Mouse (Mus musculus) CH12.LX (cell line): ENCODE results near the gene Tnni3.

ENCODE experiments used
- CTCF ChIP-seq, 2 experiments: IDR thresholded peaks in 1 of 2; conservative IDR thresholded peaks in 1 of 2; 2 replicates each; pipeline ENCODE4 v1.5.1; 2011 to 2012; ENCODE audit warnings: low read depth in 2 of 2, low read length in 2 of 2, improper control_type of control experiment in 1 of 2, inconsistent platforms in 1 of 2, mild to moderate bottlenecking in 1 of 2, moderate library complexity in 1 of 2
- POLR2A ChIP-seq: IDR thresholded peaks from 2 replicates; pipeline ENCODE4 v1.6.1; 2011; ENCODE audit warnings: low read depth, mild to moderate bottlenecking, improper control_type of control experiment, low read length
- TCF12 ChIP-seq: IDR thresholded peaks from 2 replicates; pipeline ENCODE4 v1.6.1; 2014; ENCODE audit warnings: low read depth, mild to moderate bottlenecking, inconsistent platforms, low read length, improper control_type of control experiment

DNA sequence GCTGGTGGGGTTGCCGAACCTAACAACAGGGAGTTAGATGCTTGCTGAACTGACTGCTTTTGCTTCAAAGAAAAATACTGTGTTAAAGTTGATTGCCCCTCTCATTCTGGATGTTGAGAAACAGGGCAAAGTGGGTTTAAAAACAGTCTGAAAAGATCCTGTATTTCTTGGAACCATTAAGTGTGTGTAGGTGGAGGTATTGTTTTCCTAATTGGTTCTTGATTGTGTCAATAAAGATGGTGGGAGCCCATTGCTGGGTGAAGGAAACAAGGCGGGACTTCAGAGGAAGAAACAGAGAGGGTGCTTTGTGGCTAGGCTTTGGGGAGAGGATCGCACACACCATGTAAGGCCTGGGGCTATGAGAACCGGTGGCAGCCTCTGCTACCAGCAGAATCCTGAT, 13.2 kb upstream of the Tnni3 start:
- no peak for TF ChIP-seq CTCF (conservative IDR thresholded peaks at IDR 0.05 in 1 of 2, IDR thresholded peaks at IDR 0.05 in 1 of 2; ENCODE audit: low read depth in 2 of 2, low read length in 2 of 2)
- TF ChIP-seq POLR2A = no peak
- TF ChIP-seq TCF12 = no peak
